Mouse (Mus musculus) embryonic facial prominence, embryonic 15.5 days (tissue): ENCODE results near the gene Ubr2. TPM values are rescaled to one million over a fixed set of nuclear protein-coding genes. Genes with fewer than 3 reads are reported as not detected.

Source experiments
- ATAC-seq: fragments of 200-750 bp; cut with Nextera tagmentation; 2 replicates; pipeline ENCODE4 v1.8.0; 2017; ENCODE audit warnings: low read depth, moderate TSS enrichment; ENCODE audit not compliant: insufficient number of reproducible peaks, low FRiP score, low TSS enrichment
- H3K27ac ChIP-seq: fragments of 300-500 bp; sonication (generic); replicated peaks from 2 replicates; pipeline ENCODE4 v1.5.1; 2015; ENCODE audit warnings: mild to moderate bottlenecking, inconsistent platforms
- H3K27me3 ChIP-seq: fragments of 300-500 bp; sonication (generic); 2 replicates; pipeline ENCODE4 v1.6.1; 2015; ENCODE audit warnings: inconsistent platforms
- H3K36me3 ChIP-seq: fragments of 300-500 bp; sonication (generic); 2 replicates; pipeline ENCODE4 v1.6.1; 2015; ENCODE audit warnings: mild to moderate bottlenecking, inconsistent platforms
- H3K4me1 ChIP-seq: fragments of 300-500 bp; sonication (generic); 2 replicates; pipeline ENCODE4 v1.6.1; 2015; ENCODE audit warnings: inconsistent platforms
- H3K4me2 ChIP-seq: fragments of 300-500 bp; sonication (generic); replicated peaks from 2 replicates; pipeline ENCODE4 v1.6.1; 2015; ENCODE audit warnings: mild to moderate bottlenecking, inconsistent platforms
- H3K4me3 ChIP-seq: fragments of 300-500 bp; sonication (generic); replicated peaks from 2 replicates; pipeline ENCODE4 v1.5.1; 2015; ENCODE audit warnings: mild to moderate bottlenecking, inconsistent platforms
- H3K9ac ChIP-seq: fragments of 300-500 bp; sonication (generic); 2 replicates; pipeline ENCODE4 v1.6.1; 2015; ENCODE audit warnings: inconsistent platforms
- H3K9me3 ChIP-seq: fragments of 300-500 bp; sonication (generic); replicated peaks from 2 replicates; pipeline ENCODE4 v1.6.1; 2016; ENCODE audit warnings: inconsistent platforms
- WGBS: fragments of 180-500 bp; shearing (Covaris S2); methylation state at CpG from one replicate; pipeline ENCODE4 v1.1.7; 2015; 5-methylcytosine and 5-hydroxymethylcytosine counted together
- polyA plus RNA-seq: library from polyadenylated mRNA; unstranded; fragments of >200 nt; fragmentation: Nextera tagmentation; extraction: Ambion mirVana; gene quantifications from 2 replicates; pipeline ENCODE4 v1.2.1, GENCODE M21; 2015

Ubr2 gene
- polyA plus RNA-seq, 1 experiment from 2014 or later: 19.1 TPM

GRCm38 (mm10) chr17:47003305-47003704, 7.1 kb downstream of the Ubr2 start:
- peaks cover 16% of the 10 kb centered on the region; the same call in 1 of the 2 replicates for H3K4me1 ChIP-seq
- 78% methylated on average over 8 of the region's 8 CpGs for WGBS
- no peak overlapping the region for H3K9ac ChIP-seq
- no peak overlapping the region for H3K4me3 ChIP-seq
- peaks cover 23% of the 10 kb centered on the region for H3K36me3 ChIP-seq
- H3K9me3 ChIP-seq: no peaks in the 10 kb centered on the region
- no peak overlapping the region for H3K4me2 ChIP-seq
- ATAC-seq: no peak
- H3K27ac ChIP-seq: no peak overlapping the region
- H3K27me3 ChIP-seq: no peaks in the 10 kb centered on the region

GRCm38 (mm10) chr17:47002401-47002800, 8.0 kb downstream of the Ubr2 start:
- H3K9ac ChIP-seq: no peak overlapping the region
- WGBS: 88% methylated on average over 5 of the region's 5 CpGs
- peaks cover 30% of the 10 kb centered on the region for H3K36me3 ChIP-seq

GRCm38 (mm10) chr17:46998840-46999239, 11.5 kb downstream of the Ubr2 start:
- no peak overlapping the region for H3K9ac ChIP-seq
- peaks cover 5% of the 10 kb centered on the region; the same call in 1 of the 2 replicates for H3K4me1 ChIP-seq
- H3K4me2 ChIP-seq: no peak overlapping the region
- H3K27me3 ChIP-seq: no peaks in the 10 kb centered on the region
- no peak overlapping the region for H3K4me3 ChIP-seq
- H3K27ac ChIP-seq: no peak overlapping the region
- no peak for ATAC-seq
- H3K36me3 ChIP-seq: peaks cover 39% of the 10 kb centered on the region
- H3K9me3 ChIP-seq: no peaks in the 10 kb centered on the region
- WGBS: 95% methylated on average over 4 of the region's 4 CpGs

More at GRCm38 (mm10) chr17:47002401-47002800, 8.0 kb downstream of the Ubr2 start:
- H3K4me1 ChIP-seq: peaks cover 16% of the 10 kb centered on the region; the same call in 1 of the 2 replicates
- H3K9me3 ChIP-seq: no peaks in the 10 kb centered on the region
- H3K4me3 ChIP-seq: no peak overlapping the region
- H3K4me2 ChIP-seq: no peak overlapping the region
- H3K27me3 ChIP-seq: no peaks in the 10 kb centered on the region
- no peak overlapping the region for H3K27ac ChIP-seq
- no peak for ATAC-seq

GRCm38 (mm10) chr17:46996484-46996883, 13.9 kb downstream of the Ubr2 start:
- H3K36me3 ChIP-seq: peaks cover 60% of the 10 kb centered on the region

GRCm38 (mm10) chr17:46995621-46996020, 14.7 kb downstream of the Ubr2 start:
- H3K9ac ChIP-seq: no peak overlapping the region
- H3K27me3 ChIP-seq: no peaks in the 10 kb centered on the region
- H3K27ac ChIP-seq: no peak overlapping the region
- WGBS: 63% methylated on average over 3 of the region's 3 CpGs
- H3K4me2 ChIP-seq: no peak overlapping the region
- no peak for ATAC-seq
- no peak overlapping the region for H3K4me3 ChIP-seq
- peaks cover 68% of the 10 kb centered on the region for H3K36me3 ChIP-seq
- no peaks in the 10 kb centered on the region for H3K9me3 ChIP-seq
- peaks cover 5% of the 10 kb centered on the region; the same call in 1 of the 2 replicates for H3K4me1 ChIP-seq

More at GRCm38 (mm10) chr17:46996484-46996883, 13.9 kb downstream of the Ubr2 start:
- H3K27me3 ChIP-seq: no peaks in the 10 kb centered on the region
- H3K9ac ChIP-seq: no peak overlapping the region
- H3K4me3 ChIP-seq: no peak overlapping the region
- H3K4me1 ChIP-seq: peaks cover 5% of the 10 kb centered on the region; the same call in 1 of the 2 replicates
- WGBS: 67% methylated on average over 7 of the region's 7 CpGs
- H3K27ac ChIP-seq: no peak overlapping the region
- no peak for ATAC-seq
- no peak overlapping the region for H3K4me2 ChIP-seq
- H3K9me3 ChIP-seq: no peaks in the 10 kb centered on the region

- no peak overlapping the region for H3K4me2 ChIP-seq
- no peaks in the 10 kb centered on the region for H3K27me3 ChIP-seq
- WGBS: 74% methylated on average over 10 of the region's 10 CpGs
- peaks cover 5% of the 10 kb centered on the region; the same call in 1 of the 2 replicates for H3K4me1 ChIP-seq
- no peak overlapping the region for H3K4me3 ChIP-seq
- peaks cover 68% of the 10 kb centered on the region for H3K36me3 ChIP-seq
- H3K27ac ChIP-seq: no peak overlapping the region
- H3K9ac ChIP-seq: no peak overlapping the region
- ATAC-seq: no peak
- no peaks in the 10 kb centered on the region for H3K9me3 ChIP-seq
Measured at GRCm38 (mm10) chr17:46994641-46995398, 15.5 kb downstream of the Ubr2 start.

GRCm38 (mm10) chr17:46993625-46994024, 16.7 kb downstream of the Ubr2 start:
- H3K4me2 ChIP-seq: no peak overlapping the region
- peaks cover 62% of the 10 kb centered on the region for H3K36me3 ChIP-seq
- peaks cover 5% of the 10 kb centered on the region; the same call in 1 of the 2 replicates for H3K4me1 ChIP-seq
- no peak for ATAC-seq
- WGBS: 94% methylated on average over 8 of the region's 8 CpGs
- no peak overlapping the region for H3K4me3 ChIP-seq
- no peaks in the 10 kb centered on the region for H3K9me3 ChIP-seq
- H3K27me3 ChIP-seq: no peaks in the 10 kb centered on the region
- H3K9ac ChIP-seq: no peak overlapping the region
- no peak overlapping the region for H3K27ac ChIP-seq

GRCm38 (mm10) chr17:46987631-46988030, 22.7 kb downstream of the Ubr2 start:
- H3K27ac ChIP-seq: no peak overlapping the region

GRCm38 (mm10) chr17:46980050-46980449, 30.3 kb downstream of the Ubr2 start:
- Histone ChIP-seq H3K27me3 (no peaks in the 10 kb centered on the region), H3K4me3 (no peak overlapping the region), H3K4me1 (no peaks in the 10 kb centered on the region), H3K9ac (no peak overlapping the region), H3K27ac (no peak overlapping the region), H3K9me3 (no peaks in the 10 kb centered on the region), H3K4me2 (no peak overlapping the region), H3K36me3 (peaks cover 98% of the 10 kb centered on the region)
- ATAC-seq: no peak
- 94% methylated on average over 6 of the region's 6 CpGs for WGBS

More at GRCm38 (mm10) chr17:46987631-46988030, 22.7 kb downstream of the Ubr2 start:
- no peaks in the 10 kb centered on the region for H3K9me3 ChIP-seq
- no peak overlapping the region for H3K4me3 ChIP-seq
- WGBS: 80% methylated on average over 3 of the region's 3 CpGs
- no peak overlapping the region for H3K4me2 ChIP-seq
- no peak overlapping the region for H3K9ac ChIP-seq
- no peaks in the 10 kb centered on the region for H3K4me1 ChIP-seq
- H3K27me3 ChIP-seq: no peaks in the 10 kb centered on the region
- H3K36me3 ChIP-seq: peaks cover 89% of the 10 kb centered on the region
- no peak for ATAC-seq

- WGBS: 78% methylated on average over 3 of the region's 3 CpGs
- no peak overlapping the region for H3K27ac ChIP-seq
- ATAC-seq: no peak
Measured at GRCm38 (mm10) chr17:46975183-46975582, 35.2 kb downstream of the Ubr2 start.

GRCm38 (mm10) chr17:46972603-46973002, 37.8 kb downstream of the Ubr2 start:
- Histone ChIP-seq H3K27me3 (no peaks in the 10 kb centered on the region), H3K36me3 (peaks cover 96% of the 10 kb centered on the region), H3K27ac (no peak overlapping the region), H3K4me2 (no peak overlapping the region), H3K9ac (no peak overlapping the region), H3K9me3 (no peaks in the 10 kb centered on the region), H3K4me1 (no peaks in the 10 kb centered on the region), H3K4me3 (no peak overlapping the region)
- ATAC-seq: no peak
- 93% methylated on average over 7 of the region's 7 CpGs for whole genome bisulfite sequencing

More at GRCm38 (mm10) chr17:46975183-46975582, 35.2 kb downstream of the Ubr2 start:
- H3K9ac ChIP-seq: no peak overlapping the region
- H3K36me3 ChIP-seq: peaks cover 97% of the 10 kb centered on the region
- no peaks in the 10 kb centered on the region for H3K4me1 ChIP-seq
- no peaks in the 10 kb centered on the region for H3K9me3 ChIP-seq
- no peak overlapping the region for H3K4me2 ChIP-seq
- no peaks in the 10 kb centered on the region for H3K27me3 ChIP-seq
- H3K4me3 ChIP-seq: no peak overlapping the region
